Mouse (Mus musculus) embryonic fibroblast, embryonic 13.5 days (primary cell): ENCODE results near the gene Cherp. TPM values are rescaled to one million over a fixed set of nuclear protein-coding genes. Genes with fewer than 3 reads are reported as not detected.
A peak's percentile ranks its signal among the peaks of the same experiment; 100 is the strongest.

Experiments used
- H3K27ac ChIP-seq: 2 replicates; pipeline ENCODE4 v1.5.1; 2012; ENCODE audit warnings: low read length, control low read depth, inconsistent platforms; ENCODE audit not compliant: insufficient read depth
- H3K4me1 ChIP-seq: 2 replicates; pipeline ENCODE4 v1.6.1; 2011; ENCODE audit warnings: low read length; ENCODE audit not compliant: control insufficient read depth, insufficient read depth
- H3K4me3 ChIP-seq: 2 replicates; pipeline ENCODE4 v1.5.1; 2011; ENCODE audit warnings: mild to moderate bottlenecking, control low read depth, low read length; ENCODE audit not compliant: insufficient read depth
- CTCF ChIP-seq: IDR thresholded peaks from 2 replicates; pipeline ENCODE4 v1.5.1; 2011; ENCODE audit warnings: mild to moderate bottlenecking, control low read depth, low read length, moderate library complexity, borderline replicate concordance; ENCODE audit not compliant: insufficient read depth
- POLR2A ChIP-seq: IDR thresholded peaks from 2 replicates; pipeline ENCODE4 v1.6.1; 2011; ENCODE audit warnings: low read depth, mild to moderate bottlenecking, control low read depth, low read length, moderate library complexity
- polyA plus RNA-seq: library from polyadenylated mRNA; stranded (reverse); fragments of >200 nt; gene quantifications from 2 replicates; pipeline ENCODE4 v1.2.4, GENCODE M21; 2011; ENCODE audit warnings: low read depth; ENCODE audit not compliant: missing spikeins, insufficient read length

The Cherp gene
- polyA plus RNA-seq, 1 experiment: 46.2 TPM

DNA sequence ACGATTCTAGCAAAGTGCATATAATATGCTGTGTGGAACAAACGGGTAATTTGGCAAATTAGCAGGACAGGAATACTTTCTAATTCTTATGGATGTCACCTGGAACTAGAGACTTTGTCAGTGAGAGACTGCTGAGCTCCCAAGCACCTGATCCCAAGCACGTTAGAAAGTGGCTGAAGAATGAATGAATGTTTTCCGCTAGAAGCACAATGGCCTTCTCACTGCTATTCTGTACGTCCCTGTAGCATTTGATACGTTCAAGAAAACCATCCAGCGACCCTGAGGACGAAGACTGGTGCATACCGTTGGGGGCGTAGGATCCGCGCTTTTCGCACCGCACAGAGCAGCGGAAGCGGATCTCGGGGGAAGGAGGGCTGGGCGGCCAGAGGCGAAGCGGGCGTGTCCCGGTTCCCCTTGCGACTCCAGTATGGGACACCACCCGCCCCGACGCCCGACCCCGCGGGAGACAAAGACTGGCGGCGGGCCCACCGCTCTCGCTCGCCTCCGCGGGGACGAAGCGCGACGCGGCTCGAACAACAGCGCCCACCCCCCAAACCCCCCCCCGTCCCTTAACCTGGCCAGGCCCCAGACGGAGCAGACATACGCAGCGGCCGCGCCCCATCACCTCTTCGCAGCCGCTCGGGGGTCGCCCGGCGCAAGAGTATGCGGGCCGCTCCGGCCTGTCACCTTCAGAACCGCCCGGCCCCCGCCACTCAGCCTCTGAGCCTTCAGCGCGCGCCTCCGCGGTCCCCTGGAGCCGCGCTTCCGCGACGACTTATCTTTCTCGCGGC lies 54.3 kb downstream of the Cherp start:
- H3K4me3 ChIP-seq: peak overlapping the region; percentile 94
- peaks cover 4% of the 10 kb centered on the region for H3K4me1 ChIP-seq
- TF ChIP-seq CTCF: no peak
- no peak for TF ChIP-seq POLR2A
- no peak overlapping the region for H3K27ac ChIP-seq

GRCm38 (mm10) chr8:72418073-72418472 lies 57.0 kb downstream of the Cherp start:
- TF ChIP-seq CTCF (no peak), POLR2A (no peak)

GRCm38 (mm10) chr8:72415252-72415651 lies 59.8 kb downstream of the Cherp start:
- Histone ChIP-seq H3K4me1 (peaks cover 9% of the 10 kb centered on the region), H3K27ac (no peak overlapping the region), H3K4me3 (no peak overlapping the region)
- TF ChIP-seq POLR2A (no peak), CTCF (no peak)

More at GRCm38 (mm10) chr8:72418073-72418472, 57.0 kb downstream of the Cherp start:
- H3K4me3 ChIP-seq: no peak overlapping the region
- peaks cover 9% of the 10 kb centered on the region for H3K4me1 ChIP-seq
- H3K27ac ChIP-seq: no peak overlapping the region

DNA sequence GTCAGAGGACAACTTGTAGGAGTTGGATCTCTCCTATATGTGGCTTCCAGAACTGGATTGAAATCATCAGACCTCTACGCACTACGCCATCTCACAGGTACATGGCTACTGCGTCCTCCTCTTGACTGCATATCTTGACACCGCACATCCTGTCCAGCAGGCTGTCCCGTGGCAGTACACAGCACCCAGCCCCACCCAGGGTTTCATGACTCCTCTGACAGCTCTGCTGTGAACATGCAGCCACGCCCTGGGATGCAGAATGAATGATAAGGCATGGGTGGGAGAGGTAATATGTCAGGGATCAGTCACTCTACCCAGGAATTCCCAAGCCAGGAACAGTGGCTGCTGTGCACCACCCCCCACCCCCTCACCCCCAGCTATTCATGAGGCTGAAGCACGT lies 61.2 kb downstream of the Cherp start:
- Histone ChIP-seq H3K4me3 (no peak overlapping the region), H3K4me1 (peaks cover 6% of the 10 kb centered on the region), H3K27ac (no peak overlapping the region)
- no peak for TF ChIP-seq CTCF
- no peak for TF ChIP-seq POLR2A

Other genes starting within 250 kb of the Cherp start
- gene Ap1m1, start 235.2 kb downstream of the Cherp start, polyA plus RNA-seq: 65.3 and 67.0 TPM in 2 replicates
- 3.8 and 4.6 TPM in 2 replicates for gene Gm10282, start 170.0 kb downstream of the Cherp start, polyA plus RNA-seq
- 19.1 and 19.7 TPM in 2 replicates for gene Klf2, start 156.2 kb downstream of the Cherp start, polyA plus RNA-seq
- gene Eps15l1, start 53.8 kb downstream of the Cherp start, polyA plus RNA-seq: 58.0 and 65.0 TPM in 2 replicates
- 1.7 and 1.9 TPM in 2 replicates for gene Calr3, start 31.4 kb downstream of the Cherp start, polyA plus RNA-seq
- gene 1700030K09Rik, start 31.3 kb downstream of the Cherp start, polyA plus RNA-seq: 5.5 and 6.6 TPM in 2 replicates
- gene Slc35e1, start 17.4 kb upstream of the Cherp start, polyA plus RNA-seq: 45.4 and 50.3 TPM in 2 replicates
- gene Med26, start 73.0 kb upstream of the Cherp start, polyA plus RNA-seq: 6.4 and 7.5 TPM in 2 replicates
- 68.9 and 104 TPM in 2 replicates for gene Smim7, start 95.9 kb upstream of the Cherp start, polyA plus RNA-seq
- gene Tmem38a, start 96.8 kb upstream of the Cherp start, polyA plus RNA-seq: 12.0 and 14.4 TPM in 2 replicates
- not detected in 2 replicates for gene Nwd1, start 171.5 kb upstream of the Cherp start, polyA plus RNA-seq
- gene Sin3b, start 248.1 kb upstream of the Cherp start, polyA plus RNA-seq: 95.0 and 97.8 TPM in 2 replicates